Mouse (Mus musculus): Measurements from ENCODE around the gene Cdyl2. TPM values are rescaled to one million over a fixed set of nuclear protein-coding genes. Genes with fewer than 3 reads are reported as not detected.

The Cdyl2 gene
- polyA plus RNA-seq, 1 experiment from 2014 or later = 6.5 TPM

DNA sequence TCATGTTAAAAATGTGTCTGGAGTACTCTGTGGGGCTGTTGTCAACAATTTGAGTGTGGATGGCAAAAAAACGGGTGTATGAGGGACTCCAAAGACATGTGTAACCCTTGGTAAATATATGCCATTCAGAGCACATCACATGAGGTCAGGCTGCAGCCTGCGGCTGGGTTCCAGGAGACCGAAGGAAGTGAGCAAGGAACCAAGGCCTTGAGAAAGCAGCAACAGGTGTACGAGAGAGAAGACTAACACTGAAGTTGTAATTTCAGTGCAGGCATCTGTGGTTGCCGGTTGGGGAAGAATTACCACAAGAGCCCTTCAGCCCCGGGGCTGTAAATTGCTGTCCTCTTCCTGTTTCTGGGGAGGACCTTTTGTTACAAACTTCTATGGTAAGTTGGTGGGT, 133.1 kb downstream of the Cdyl2 start:
- Histone ChIP-seq H3K9ac (ENCODE audit: low read length) (no peak overlapping the region), H3K4me2 (ENCODE audit: low read length) (no peak overlapping the region), H3K9me3 (replicated peaks; ENCODE audit: control insufficient read depth, low read length) (no peaks in the 10 kb centered on the region), H3K4me1 (ENCODE audit: control insufficient read depth, insufficient read depth, low read length) (no peaks in the 10 kb centered on the region), H3K27me3 (replicated peaks; ENCODE audit: control insufficient read depth, insufficient read depth, low read length) (no peaks in the 10 kb centered on the region), H3K27ac (ENCODE audit: low read depth, low read length) (no peak overlapping the region), H3K36me3 (ENCODE audit: control insufficient read depth, insufficient read depth, low read length) (no peaks in the 10 kb centered on the region), H3K4me3 (ENCODE audit: low read depth, low read length) (no peak overlapping the region)
- ATAC-seq (no peak), DNase-seq (ENCODE audit: low spot score) (no peak)
- 87% methylated on average over 6 of the region's 6 CpGs for WGBS

DNA sequence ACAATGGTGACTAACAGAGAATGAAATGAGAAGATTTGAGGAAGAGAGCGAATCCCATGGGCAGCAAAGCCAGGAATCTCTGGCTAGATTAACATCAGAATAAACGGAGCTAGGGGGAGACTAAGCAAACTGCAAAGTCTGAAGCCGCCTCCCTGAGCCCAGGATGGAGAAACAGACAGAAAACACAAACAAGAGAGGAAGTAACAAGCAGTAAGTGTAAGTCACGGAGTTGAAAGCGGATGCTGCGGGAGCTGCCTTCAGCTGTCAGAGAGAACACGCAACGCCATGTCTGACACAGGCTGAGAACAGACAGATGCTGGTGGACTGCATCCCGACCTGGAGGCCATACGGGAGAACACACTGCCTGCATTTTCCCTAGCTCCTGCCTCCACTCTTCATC, 141.6 kb downstream of the Cdyl2 start:
- H3K4me1 ChIP-seq (ENCODE audit: control insufficient read depth, insufficient read depth, low read length) = no peaks in the 10 kb centered on the region
- DNase-seq (ENCODE audit: low spot score) (no peak), ATAC-seq (no peak)
- H3K36me3 ChIP-seq (ENCODE audit: control insufficient read depth, insufficient read depth, low read length) = no peaks in the 10 kb centered on the region
- H3K4me2 ChIP-seq (ENCODE audit: low read length) = no peak overlapping the region
- H3K27me3 ChIP-seq (replicated peaks; ENCODE audit: control insufficient read depth, insufficient read depth, low read length) = no peaks in the 10 kb centered on the region
- no peaks in the 10 kb centered on the region for H3K9me3 ChIP-seq (replicated peaks; ENCODE audit: control insufficient read depth, low read length)
- H3K9ac ChIP-seq (ENCODE audit: low read length) = no peak overlapping the region
- no peak overlapping the region for H3K27ac ChIP-seq (ENCODE audit: low read depth, low read length)
- 84% methylated on average over 10 of the region's 10 CpGs for WGBS
- no peak overlapping the region for H3K4me3 ChIP-seq (ENCODE audit: low read depth, low read length)

DNA sequence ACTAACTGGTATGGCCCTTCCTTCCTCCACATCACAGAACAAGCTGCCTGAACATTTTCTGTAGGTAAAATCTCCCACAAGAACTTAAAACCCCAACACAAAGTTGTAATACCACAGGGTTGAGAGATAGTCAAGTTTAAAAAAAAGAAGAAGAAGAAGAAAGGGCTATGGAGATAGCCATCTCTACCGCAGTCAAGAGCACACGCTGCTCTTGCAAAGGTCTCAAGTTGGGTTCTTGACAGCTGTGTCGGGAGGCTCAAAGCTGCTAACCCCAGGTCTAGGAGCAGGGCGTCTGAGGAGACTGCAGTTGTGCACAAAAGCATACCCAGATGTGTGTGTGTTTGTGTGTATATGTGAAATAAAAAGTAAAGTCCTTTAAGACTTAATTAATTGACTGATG, 142.2 kb downstream of the Cdyl2 start:
- H3K27me3 ChIP-seq (replicated peaks; ENCODE audit: control insufficient read depth, insufficient read depth, low read length) = no peaks in the 10 kb centered on the region
- no peak for ATAC-seq
- WGBS = 82% methylated on average over 4 of the region's 4 CpGs
- H3K9ac ChIP-seq (ENCODE audit: low read length) = no peak overlapping the region
- DNase-seq (ENCODE audit: low spot score) = no peak
- H3K27ac ChIP-seq (ENCODE audit: low read depth, low read length) = no peak overlapping the region
- no peaks in the 10 kb centered on the region for H3K36me3 ChIP-seq (ENCODE audit: control insufficient read depth, insufficient read depth, low read length)
- no peak overlapping the region for H3K4me2 ChIP-seq (ENCODE audit: low read length)
- no peak overlapping the region for H3K4me3 ChIP-seq (ENCODE audit: low read depth, low read length)
- no peaks in the 10 kb centered on the region for H3K9me3 ChIP-seq (replicated peaks; ENCODE audit: control insufficient read depth, low read length)
- no peaks in the 10 kb centered on the region for H3K4me1 ChIP-seq (ENCODE audit: control insufficient read depth, insufficient read depth, low read length)

DNA sequence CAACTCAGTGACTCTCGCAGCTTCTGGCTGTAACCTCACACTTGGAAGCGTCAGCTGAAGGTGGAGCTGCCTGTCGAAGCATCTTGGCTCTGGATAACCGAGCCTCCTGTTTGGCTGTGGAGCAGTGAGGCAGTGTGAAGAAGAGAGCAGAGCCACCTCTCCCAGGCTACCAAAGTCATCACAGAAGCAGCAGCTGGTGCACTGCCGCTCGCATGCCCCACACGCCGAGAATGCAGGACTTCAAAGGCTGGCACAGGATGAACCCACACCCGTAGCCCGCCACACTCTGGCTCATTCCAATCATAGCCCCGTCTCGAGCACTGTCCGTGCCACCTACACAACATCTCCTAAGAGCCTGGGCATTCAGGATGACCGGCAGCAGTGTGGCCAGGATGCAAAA, 142.7 kb downstream of the Cdyl2 start:
- Histone ChIP-seq H3K27ac (ENCODE audit: low read depth, low read length) (no peak overlapping the region), H3K4me3 (ENCODE audit: low read depth, low read length) (no peak overlapping the region), H3K9me3 (replicated peaks; ENCODE audit: control insufficient read depth, low read length) (no peaks in the 10 kb centered on the region), H3K4me2 (ENCODE audit: low read length) (no peak overlapping the region), H3K36me3 (ENCODE audit: control insufficient read depth, insufficient read depth, low read length) (no peaks in the 10 kb centered on the region), H3K9ac (ENCODE audit: low read length) (no peak overlapping the region), H3K27me3 (replicated peaks; ENCODE audit: control insufficient read depth, insufficient read depth, low read length) (no peaks in the 10 kb centered on the region), H3K4me1 (ENCODE audit: control insufficient read depth, insufficient read depth, low read length) (no peaks in the 10 kb centered on the region)
- ATAC-seq (no peak), DNase-seq (ENCODE audit: low spot score) (no peak)
- 86% methylated on average over 14 of the region's 14 CpGs for WGBS

DNA sequence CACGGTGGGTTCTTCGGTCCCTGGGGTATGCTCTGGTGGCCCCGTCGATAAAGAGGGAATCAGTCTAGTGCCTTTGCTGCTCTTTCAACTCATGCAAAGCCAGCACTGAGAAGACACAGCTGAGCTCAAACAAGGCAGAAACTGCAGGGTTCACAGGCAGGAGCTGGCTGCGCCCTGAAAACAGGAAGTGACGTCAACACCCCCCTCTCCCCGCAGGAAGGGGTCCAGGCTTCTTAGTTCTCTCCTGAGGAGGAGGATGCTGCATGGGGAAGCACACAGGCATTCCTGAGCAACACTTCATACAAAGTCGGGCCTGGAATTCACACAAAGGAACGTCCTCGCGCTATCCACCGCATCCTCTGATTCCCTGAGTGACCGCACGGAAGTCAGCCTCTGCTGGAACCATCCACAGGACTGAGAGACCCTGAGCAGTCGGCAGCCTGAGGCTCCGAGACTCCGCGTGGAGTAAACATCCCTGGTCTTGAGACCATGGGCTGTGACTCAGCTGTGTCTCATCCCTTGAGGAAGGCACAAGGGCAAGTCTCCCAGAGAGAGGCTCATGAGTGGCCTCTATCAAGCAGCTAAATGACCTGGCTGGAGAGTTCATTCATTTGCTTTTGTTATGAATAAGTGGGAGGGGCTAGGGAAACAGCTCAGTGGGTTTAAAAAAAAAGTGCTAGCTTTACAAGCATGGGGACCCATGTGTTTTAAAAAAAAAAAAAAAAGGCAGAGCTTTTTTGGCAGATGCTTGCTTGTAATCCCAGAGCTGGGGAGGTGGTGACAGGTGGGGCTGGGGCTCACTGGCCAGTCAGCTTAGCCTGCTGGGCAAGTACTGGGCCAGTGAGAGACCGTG, 144.9 kb downstream of the Cdyl2 start:
- H3K9me3 ChIP-seq (replicated peaks; ENCODE audit: control insufficient read depth, low read length) = no peaks in the 10 kb centered on the region
- H3K9ac ChIP-seq (ENCODE audit: low read length) = no peak overlapping the region
- no peak overlapping the region for H3K4me2 ChIP-seq (ENCODE audit: low read length)
- 88% methylated on average over 19 of the region's 19 CpGs for WGBS
- no peak for DNase-seq (ENCODE audit: low spot score)
- H3K27me3 ChIP-seq (replicated peaks; ENCODE audit: control insufficient read depth, insufficient read depth, low read length) = no peaks in the 10 kb centered on the region
- H3K27ac ChIP-seq (ENCODE audit: low read depth, low read length) = no peak overlapping the region
- no peak for ATAC-seq
- no peaks in the 10 kb centered on the region for H3K36me3 ChIP-seq (ENCODE audit: control insufficient read depth, insufficient read depth, low read length)
- no peak overlapping the region for H3K4me3 ChIP-seq (ENCODE audit: low read depth, low read length)
- no peaks in the 10 kb centered on the region for H3K4me1 ChIP-seq (ENCODE audit: control insufficient read depth, insufficient read depth, low read length)

- H3K9ac ChIP-seq (ENCODE audit: low read length) = no peak overlapping the region
- WGBS = 91% methylated on average over 11 of the region's 11 CpGs
These were observed 151.3 kb downstream of the Cdyl2 start for GRCm38 (mm10) chr8:116581318-116582019.

DNA sequence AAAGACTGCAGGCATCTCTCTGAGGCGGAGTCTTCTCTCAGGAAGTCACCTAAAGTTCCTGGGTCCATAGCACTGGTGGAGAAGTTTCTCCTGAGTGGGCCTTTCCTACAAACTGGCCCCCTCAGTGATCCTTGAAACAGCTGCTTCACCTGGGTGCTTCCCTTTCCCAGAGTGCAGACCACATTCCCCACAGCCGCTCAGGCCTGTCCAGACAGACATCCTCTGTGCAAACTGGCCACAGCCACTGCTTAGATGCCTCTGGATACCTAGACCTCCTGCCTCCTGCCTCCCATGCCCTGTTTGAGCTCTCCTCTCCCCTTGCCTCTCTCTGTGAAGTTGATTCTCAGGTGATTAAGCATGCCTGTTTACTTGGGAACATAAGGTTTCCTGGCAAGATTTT, 156.1 kb downstream of the Cdyl2 start:
- Histone ChIP-seq H3K9ac (ENCODE audit: low read length) (no peak overlapping the region), H3K27ac (ENCODE audit: low read depth, low read length) (no peak overlapping the region), H3K27me3 (replicated peaks; ENCODE audit: control insufficient read depth, insufficient read depth, low read length) (no peaks in the 10 kb centered on the region), H3K4me1 (ENCODE audit: control insufficient read depth, insufficient read depth, low read length) (no peaks in the 10 kb centered on the region), H3K4me2 (ENCODE audit: low read length) (no peak overlapping the region), H3K9me3 (replicated peaks; ENCODE audit: control insufficient read depth, low read length) (no peaks in the 10 kb centered on the region), H3K4me3 (ENCODE audit: low read depth, low read length) (no peak overlapping the region), H3K36me3 (ENCODE audit: control insufficient read depth, insufficient read depth, low read length) (no peaks in the 10 kb centered on the region)
- 90% methylated on average over 2 of the region's 2 CpGs for WGBS
- no peak for DNase-seq (ENCODE audit: low spot score)
- no peak for ATAC-seq

More at GRCm38 (mm10) chr8:116581318-116582019, 151.3 kb downstream of the Cdyl2 start:
- H3K4me2 ChIP-seq (ENCODE audit: low read length) = no peak overlapping the region
- no peaks in the 10 kb centered on the region for H3K36me3 ChIP-seq (ENCODE audit: control insufficient read depth, insufficient read depth, low read length)
- H3K9me3 ChIP-seq (replicated peaks; ENCODE audit: control insufficient read depth, low read length) = no peaks in the 10 kb centered on the region
- no peaks in the 10 kb centered on the region for H3K4me1 ChIP-seq (ENCODE audit: control insufficient read depth, insufficient read depth, low read length)
- no peak overlapping the region for H3K4me3 ChIP-seq (ENCODE audit: low read depth, low read length)
- no peak overlapping the region for H3K27ac ChIP-seq (ENCODE audit: low read depth, low read length)
- ATAC-seq (no peak), DNase-seq (ENCODE audit: low spot score) (no peak)
- no peaks in the 10 kb centered on the region for H3K27me3 ChIP-seq (replicated peaks; ENCODE audit: control insufficient read depth, insufficient read depth, low read length)

GRCm38 (mm10) chr8:116573085-116573484, 159.7 kb downstream of the Cdyl2 start:
- H3K9ac ChIP-seq (ENCODE audit: low read length) = no peak overlapping the region
- whole genome bisulfite sequencing = 86% methylated on average over 5 of the region's 5 CpGs
- ATAC-seq (no peak), DNase-seq (ENCODE audit: low spot score) (no peak)
- no peak overlapping the region for H3K4me3 ChIP-seq (ENCODE audit: low read depth, low read length)
- no peaks in the 10 kb centered on the region for H3K36me3 ChIP-seq (ENCODE audit: control insufficient read depth, insufficient read depth, low read length)
- no peaks in the 10 kb centered on the region for H3K27me3 ChIP-seq (replicated peaks; ENCODE audit: control insufficient read depth, insufficient read depth, low read length)
- H3K27ac ChIP-seq (ENCODE audit: low read depth, low read length) = no peak overlapping the region
- no peaks in the 10 kb centered on the region for H3K4me1 ChIP-seq (ENCODE audit: control insufficient read depth, insufficient read depth, low read length)
- no peaks in the 10 kb centered on the region for H3K9me3 ChIP-seq (replicated peaks; ENCODE audit: control insufficient read depth, low read length)
- H3K4me2 ChIP-seq (ENCODE audit: low read length) = no peak overlapping the region

- Histone ChIP-seq H3K4me3 (ENCODE audit: low read depth, low read length) (no peak overlapping the region), H3K27me3 (replicated peaks; ENCODE audit: control insufficient read depth, insufficient read depth, low read length) (no peaks in the 10 kb centered on the region), H3K4me1 (ENCODE audit: control insufficient read depth, insufficient read depth, low read length) (no peaks in the 10 kb centered on the region), H3K9ac (ENCODE audit: low read length) (no peak overlapping the region), H3K27ac (ENCODE audit: low read depth, low read length) (no peak overlapping the region), H3K4me2 (ENCODE audit: low read length) (no peak overlapping the region), H3K9me3 (replicated peaks; ENCODE audit: control insufficient read depth, low read length) (no peaks in the 10 kb centered on the region), H3K36me3 (ENCODE audit: control insufficient read depth, insufficient read depth, low read length) (no peaks in the 10 kb centered on the region)
- WGBS = 78% methylated on average over 3 of the region's 3 CpGs
- ATAC-seq = no peak
- no peak for DNase-seq (ENCODE audit: low spot score)
These were observed 180.0 kb downstream of the Cdyl2 start for GRCm38 (mm10) chr8:116552778-116553177.

Measured in forebrain, embryonic 14.5 days (tissue).